Mouse (Mus musculus) left cerebral cortex, postnatal 25 days (tissue): ENCODE measurements around the gene Celsr2. TPM values are rescaled to one million over a fixed set of nuclear protein-coding genes. Genes with fewer than 3 reads are reported as not detected.
A peak's percentile ranks its signal among the peaks of the same experiment; 100 is the strongest.

ENCODE experiments used
- DNase-seq, 2 experiments: peaks; one replicate each; pipeline ENCODE4 v3.0.0; 2022; ENCODE audit warnings: low spot score in 2 of 2, mixed read lengths in 1 of 2
- intact Hi-C: fragments of 180-260 bp; cut with DNase I; formaldehyde crosslinking; loops from one replicate; pipeline ENCODE4 v1.15.1; 2025
- total RNA-seq, 2 experiments: library from RNA; stranded (reverse); gene quantifications; 2 replicates each; pipeline ENCODE4 v1.2.3; 2021

Celsr2 gene
- total RNA-seq, 2 experiments from 2014 or later = 160 to 168 TPM

- intact Hi-C loops = loop anchor here (5.0 kb wide), 1 partner anchor 54 kb away; no protein-coding TSS in a partner anchor
- DNase-seq = peak in 1 of 2 experiments; percentile 51
Measured at GRCm38 (mm10) chr3:108341040-108341439, 74.3 kb downstream of the Celsr2 start.

Other genes with a start within 250 kb of the Celsr2 start
- gene Amigo1, start 229.2 kb downstream of the Celsr2 start, total RNA-seq = 10 to 100 TPM; 68.7 to 72.9 TPM
- gene Cyb561d1, start 214.3 kb downstream of the Celsr2 start, total RNA-seq = 10 to 100 TPM; 17.4 to 17.9 TPM
- gene Atxn7l2, start 204.6 kb downstream of the Celsr2 start, total RNA-seq = 10 to 100 TPM; 24.0 to 24.2 TPM
- gene Sypl2, start 188.9 kb downstream of the Celsr2 start, total RNA-seq = 1 to 10 TPM; 1.3 to 1.9 TPM
- gene Psma5, start 158.6 kb downstream of the Celsr2 start, total RNA-seq = 10 to 100 TPM; 73.8 to 88.5 TPM
- 100 to 1,000 TPM; 293 to 302 TPM for gene Sort1, start 131.5 kb downstream of the Celsr2 start, total RNA-seq
- under 1 TPM; 0.25 to 0.85 TPM for gene Mybphl, start 50.6 kb downstream of the Celsr2 start, total RNA-seq
- gene Psrc1, start 31.7 kb downstream of the Celsr2 start, total RNA-seq = 10 to 100 TPM; 12.9 to 18.6 TPM
- gene Sars, start 29.7 kb upstream of the Celsr2 start, total RNA-seq = 100 to 1,000 TPM; 207 to 212 TPM
- 1 to 10 TPM in 1 of 2 experiments, under 1 TPM in 1; 0.92 to 1.6 TPM for gene 1700013F07Rik, start 118.6 kb upstream of the Celsr2 start, total RNA-seq
- gene 5330417C22Rik, start 121.0 kb upstream of the Celsr2 start, total RNA-seq = 10 to 100 TPM; 28.2 to 36.0 TPM
- 10 to 100 TPM; 42.5 to 44.7 TPM for gene Tmem167b, start 146.9 kb upstream of the Celsr2 start, total RNA-seq
- 10 to 100 TPM; 34.9 to 35.4 TPM for gene Taf13, start 156.1 kb upstream of the Celsr2 start, total RNA-seq
- gene Wdr47, start 175.7 kb upstream of the Celsr2 start, total RNA-seq = 100 to 1,000 TPM; 127 to 137 TPM
- gene Clcc1, start 238.4 kb upstream of the Celsr2 start, total RNA-seq = 10 to 100 TPM; 28.3 to 31.0 TPM